Mouse (Mus musculus) left cerebral cortex, adult 2 months (tissue): Measurements from ENCODE around the gene Pld4. TPM values are rescaled to one million over a fixed set of nuclear protein-coding genes. Genes with fewer than 3 reads are reported as not detected.

Source experiments
- DNase-seq, 2 experiments: peaks; one replicate each; pipeline ENCODE4 v3.0.0; 2021 to 2022; ENCODE audit warnings: low spot score in 2 of 2, mixed read lengths in 1 of 2; ENCODE audit errors: extremely low spot score in 1 of 2
- H3K27ac ChIP-seq: fragments of 200-600 bp; 2 replicates; pipeline ENCODE4 v1.8.1; 2022
- H3K4me3 ChIP-seq: fragments of 200-600 bp; 2 replicates; pipeline ENCODE4 v1.8.1; 2022
- CTCF ChIP-seq: fragments of 200-600 bp; IDR thresholded peaks from 2 replicates; pipeline ENCODE4 v1.8.1; 2022; ENCODE audit warnings: antibody characterized with exemption, mild to moderate bottlenecking, moderate library complexity
- intact Hi-C: fragments of 180-260 bp; cut with DNase I; formaldehyde crosslinking; loops from one replicate; pipeline ENCODE4 v1.15.1; 2025
- total RNA-seq, 2 experiments: library from RNA; stranded (reverse); gene quantifications; 2 replicates each; pipeline ENCODE4 v1.2.3; 2021

Gene Pld4
- total RNA-seq, 2 experiments from 2014 or later = 7.4 to 10.1 TPM

DNA sequence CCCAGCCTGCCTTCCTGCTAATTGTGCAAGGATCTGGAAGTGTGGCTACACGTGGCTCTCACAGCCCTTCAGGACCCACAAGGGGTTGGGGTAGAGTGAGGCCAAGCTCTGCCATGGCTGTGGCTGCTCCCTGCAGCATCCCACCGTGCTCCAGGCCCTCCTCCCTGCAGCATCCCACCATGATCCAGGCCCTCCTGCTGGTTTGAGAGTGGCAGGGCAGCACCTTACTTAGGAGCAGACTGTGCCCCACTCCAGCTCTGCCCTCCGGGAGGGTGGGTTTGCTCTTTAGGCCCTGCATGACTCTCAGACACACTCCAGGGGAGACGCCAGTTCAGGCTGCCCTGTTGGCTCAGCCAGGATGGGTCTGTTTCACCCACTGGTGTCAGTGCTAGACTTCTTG lies 9.9 kb downstream of the Pld4 start:
- intact Hi-C loops = no loop called here
- TF ChIP-seq CTCF = no peak
- Histone ChIP-seq H3K27ac (no peak overlapping the region), H3K4me3 (no peak overlapping the region)
- no peak for DNase-seq

DNA sequence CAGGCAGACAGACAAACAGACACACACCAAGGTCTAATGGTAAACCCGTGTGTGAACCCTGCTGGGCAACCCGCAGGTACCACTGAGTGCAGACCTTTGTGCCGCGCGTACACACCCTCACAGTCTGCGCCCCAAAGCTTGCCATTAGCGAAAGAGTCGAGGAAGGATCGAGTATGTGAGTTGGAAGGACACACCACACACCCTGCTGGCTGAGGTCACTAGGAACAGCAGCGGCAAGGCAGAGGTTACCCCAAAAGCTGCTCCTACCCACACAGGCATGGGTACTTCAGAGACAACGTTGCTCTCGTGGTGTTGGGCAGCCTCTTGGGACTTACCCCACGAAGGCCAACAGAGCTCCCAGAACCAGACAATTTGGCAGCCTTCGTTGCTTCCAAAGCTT lies 11.9 kb downstream of the Pld4 start:
- TF ChIP-seq CTCF = no peak
- Histone ChIP-seq H3K4me3 (no peak overlapping the region), H3K27ac (no peak overlapping the region)
- DNase-seq = no peak
- intact Hi-C loops = loop anchor here (2.0 kb wide), 1 partner anchor 18 kb away; no protein-coding TSS in a partner anchor

DNA sequence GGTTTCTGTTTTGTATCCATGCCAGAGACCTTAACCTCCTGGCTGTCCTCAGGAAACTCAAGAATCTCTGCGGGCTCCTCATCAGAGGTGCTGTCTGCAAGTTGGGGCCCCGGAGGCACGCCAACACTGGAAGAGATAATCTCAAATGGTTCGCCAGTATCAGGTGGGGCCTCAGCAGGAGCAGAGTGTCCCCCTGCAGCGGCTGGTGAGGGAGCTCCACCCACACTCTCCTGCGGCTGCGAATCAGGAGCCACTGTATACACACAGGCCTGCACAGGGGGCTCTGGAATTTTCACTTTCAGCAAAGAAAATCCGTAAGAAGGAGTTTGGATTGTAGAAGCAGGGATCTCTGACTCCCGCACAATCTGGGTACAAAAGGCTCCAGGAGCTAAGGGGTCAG lies 12.9 kb downstream of the Pld4 start:
- no peak for TF ChIP-seq CTCF
- no peak overlapping the region for H3K27ac ChIP-seq
- H3K4me3 ChIP-seq = no peak overlapping the region
- intact Hi-C loops = loop anchor here (2.0 kb wide), 1 partner anchor 17 kb away; no protein-coding TSS in a partner anchor
- DNase-seq = no peak

DNA sequence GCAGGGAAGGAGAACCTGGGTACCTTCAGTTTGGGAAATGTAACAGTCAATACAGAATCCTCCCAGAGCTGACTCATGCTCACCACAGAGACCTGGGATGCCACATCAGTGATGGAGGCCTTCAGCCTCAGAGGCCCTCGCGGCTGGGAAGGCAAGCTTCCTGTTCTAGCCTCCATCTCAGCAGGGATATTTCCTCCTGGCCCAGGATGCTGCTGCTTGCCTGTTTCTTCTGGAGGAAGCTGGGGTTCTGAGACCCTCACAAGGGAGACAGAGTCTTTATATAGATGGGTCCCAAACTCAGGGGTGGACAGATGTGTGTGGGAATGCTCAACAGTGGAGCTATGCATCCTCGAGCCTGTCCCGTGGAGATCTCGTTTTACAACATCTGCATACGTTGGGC lies 13.6 kb downstream of the Pld4 start:
- intact Hi-C loops = no loop called here
- no peak for TF ChIP-seq CTCF
- DNase-seq = no peak
- H3K4me3 ChIP-seq = no peak overlapping the region
- no peak overlapping the region for H3K27ac ChIP-seq

DNA sequence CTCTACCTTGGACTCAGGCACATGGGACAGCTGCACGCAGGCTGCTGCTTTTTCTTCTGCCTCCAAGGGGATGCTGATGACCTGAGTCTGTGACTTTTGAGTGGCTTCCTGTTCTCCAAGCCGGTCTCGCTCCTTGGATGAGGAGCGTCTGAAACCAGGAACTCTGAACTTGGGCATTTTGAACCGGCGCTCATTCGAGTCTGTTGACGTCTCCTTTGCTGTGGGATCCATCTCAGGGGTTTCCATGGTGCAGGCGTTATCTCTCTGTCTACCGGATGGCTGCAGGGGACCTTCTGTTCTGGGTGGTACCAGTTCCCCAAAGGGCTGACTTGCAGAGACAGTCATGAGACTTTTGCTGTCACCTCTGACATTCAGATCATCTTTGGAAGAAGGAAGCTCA lies 14.0 kb downstream of the Pld4 start:
- Histone ChIP-seq H3K4me3 (no peak overlapping the region), H3K27ac (no peak overlapping the region)
- DNase-seq = no peak
- intact Hi-C loops = no loop called here
- TF ChIP-seq CTCF = no peak

DNA sequence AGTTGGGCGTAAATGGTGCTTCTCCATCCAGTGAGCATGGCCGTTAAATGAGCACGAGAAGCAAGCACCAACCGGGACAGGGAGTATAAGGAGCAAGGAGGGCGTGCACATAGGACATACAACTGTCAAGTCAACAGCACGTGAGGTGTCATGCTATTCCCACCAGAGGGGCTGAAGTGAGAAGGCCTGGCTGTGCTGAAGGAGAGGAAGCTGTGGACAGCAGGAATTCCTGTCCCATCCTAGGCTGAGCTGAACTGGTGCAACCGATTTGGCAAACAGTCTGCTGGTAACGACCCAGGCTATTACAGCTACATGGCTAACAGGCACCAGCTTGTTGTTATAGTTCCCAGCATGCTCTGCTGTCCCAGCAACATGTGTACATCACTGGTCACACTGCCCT lies 30.6 kb downstream of the Pld4 start:
- Histone ChIP-seq H3K27ac (no peak overlapping the region), H3K4me3 (no peak overlapping the region)
- DNase-seq = no peak
- TF ChIP-seq CTCF = no peak
- intact Hi-C loops = loop anchor here (2.0 to 5.0 kb wide), 2 partner anchors 18 to 39 kb away; no protein-coding TSS in a partner anchor

DNA sequence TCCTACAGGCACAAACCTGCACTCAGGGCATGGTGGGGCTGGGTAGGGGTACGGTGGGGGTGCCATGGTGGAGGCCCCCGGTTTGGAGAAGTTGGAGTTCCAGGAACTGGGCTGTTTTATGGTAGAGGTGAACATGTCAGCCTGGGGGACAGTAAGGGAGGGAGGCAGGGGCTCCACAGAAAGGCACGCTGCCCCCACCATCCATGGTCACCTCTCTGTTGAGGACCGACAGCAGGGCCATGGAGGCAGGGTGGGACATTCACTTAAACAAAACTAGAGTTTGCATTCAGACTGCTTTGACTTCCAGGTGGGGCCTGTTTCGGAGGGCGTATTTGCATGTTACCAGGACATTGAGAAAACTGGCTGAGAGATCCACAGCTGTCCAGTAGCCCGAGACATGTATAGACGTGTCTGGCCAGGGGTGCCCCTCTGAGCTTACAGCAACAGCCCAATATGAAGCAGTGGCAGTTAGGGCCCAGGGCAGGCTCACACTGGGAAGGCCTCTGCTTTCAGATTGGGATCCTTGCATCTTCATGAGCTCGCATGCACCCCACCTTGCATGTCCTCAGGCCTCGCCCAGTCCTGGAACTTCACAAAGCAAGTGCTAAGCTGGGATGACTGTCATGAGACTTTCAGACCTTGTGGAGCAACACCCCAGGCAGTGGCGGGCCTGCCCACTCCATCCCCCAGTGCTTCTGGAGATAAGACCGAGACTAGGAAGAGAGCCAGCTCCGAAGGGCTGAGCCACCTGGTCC lies 33.3 kb downstream of the Pld4 start:
- no peak overlapping the region for H3K27ac ChIP-seq
- no peak overlapping the region for H3K4me3 ChIP-seq
- no peak for DNase-seq
- no peak for TF ChIP-seq CTCF
- intact Hi-C loops = loop anchor here (5.0 kb wide), 1 partner anchor 41 kb away; no protein-coding TSS in a partner anchor

DNA sequence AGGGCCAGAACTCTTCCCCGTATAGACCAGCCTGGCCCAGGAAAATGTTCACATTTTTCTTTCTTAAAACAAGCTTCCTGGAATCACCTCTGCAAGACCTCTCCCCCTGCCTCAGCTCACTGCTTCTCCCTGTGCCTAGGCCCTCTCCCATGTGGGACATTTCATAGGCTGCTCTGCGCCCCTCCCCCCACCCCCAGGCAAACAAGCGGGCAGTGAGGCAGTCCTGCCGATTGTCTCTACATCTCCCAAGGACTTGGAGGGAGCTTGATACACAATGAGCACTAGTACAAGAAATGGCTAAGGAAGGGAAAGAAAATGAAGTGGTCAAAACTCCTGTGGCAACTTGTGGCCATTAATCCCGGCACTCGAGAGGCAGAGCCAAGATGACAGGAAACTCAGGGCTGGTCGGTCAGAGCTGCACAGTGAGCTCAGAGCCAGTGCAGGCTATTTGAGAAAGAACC lies 33.9 kb downstream of the Pld4 start:
- no peak overlapping the region for H3K4me3 ChIP-seq
- no peak for DNase-seq
- no peak for TF ChIP-seq CTCF
- intact Hi-C loops = loop anchor here (5.0 kb wide), 1 partner anchor 42 kb away; no protein-coding TSS in a partner anchor
- no peak overlapping the region for H3K27ac ChIP-seq

DNA sequence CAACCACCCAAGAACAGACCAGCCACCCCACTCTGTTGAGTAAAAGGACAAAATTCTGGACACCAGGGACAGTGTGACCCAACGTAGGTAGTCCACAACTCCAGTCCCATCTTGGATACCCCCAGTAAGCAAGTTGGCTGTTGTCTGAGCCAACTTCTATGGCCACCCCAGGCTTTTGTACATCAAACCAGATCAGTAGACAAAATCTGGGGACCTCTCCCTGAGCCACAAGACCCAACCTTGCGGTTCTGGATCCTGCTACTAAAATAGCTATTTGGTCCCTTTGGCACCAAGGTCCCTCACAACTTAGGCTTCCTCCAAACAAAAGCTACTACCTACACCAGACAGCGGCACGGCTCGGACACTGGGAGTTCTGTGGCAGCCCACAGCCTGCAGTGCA lies 34.5 kb downstream of the Pld4 start:
- no peak for DNase-seq
- intact Hi-C loops = loop anchor here (5.0 kb wide), 1 partner anchor 43 kb away; no protein-coding TSS in a partner anchor
- no peak overlapping the region for H3K27ac ChIP-seq
- no peak for TF ChIP-seq CTCF
- no peak overlapping the region for H3K4me3 ChIP-seq

DNA sequence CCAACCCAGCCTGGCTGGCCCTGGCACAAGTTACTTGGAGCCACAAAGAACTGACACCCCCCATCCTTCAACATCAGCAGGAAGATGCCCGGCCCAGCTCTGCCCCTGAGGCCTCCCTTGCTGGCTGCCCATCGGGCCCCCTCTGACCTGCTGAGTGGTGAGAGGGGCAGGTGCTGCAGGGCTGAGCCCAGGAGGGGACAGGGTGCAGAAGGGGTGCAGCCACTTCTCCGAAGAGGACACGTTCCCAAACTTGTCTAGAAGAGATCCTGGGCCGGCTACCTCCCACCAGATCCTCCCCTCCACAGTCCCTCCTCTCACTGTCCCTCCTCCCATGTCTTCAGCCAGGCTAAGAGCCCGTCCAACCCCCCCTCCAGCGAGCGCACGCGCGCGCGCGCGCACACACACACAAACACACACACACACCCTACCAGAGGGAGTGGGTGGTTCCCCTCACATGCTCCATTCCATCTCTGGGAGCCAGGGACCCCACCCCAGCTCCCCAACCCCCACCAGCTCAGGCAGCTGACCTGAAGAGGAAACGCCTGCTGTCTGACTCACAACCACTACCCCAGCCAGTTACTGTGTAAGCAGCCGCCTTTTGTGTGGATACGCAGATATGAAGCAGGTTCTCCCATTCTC lies 35.1 kb downstream of the Pld4 start:
- intact Hi-C loops = no loop called here
- H3K4me3 ChIP-seq = no peak overlapping the region
- no peak overlapping the region for H3K27ac ChIP-seq
- no peak for DNase-seq
- no peak for TF ChIP-seq CTCF

DNA sequence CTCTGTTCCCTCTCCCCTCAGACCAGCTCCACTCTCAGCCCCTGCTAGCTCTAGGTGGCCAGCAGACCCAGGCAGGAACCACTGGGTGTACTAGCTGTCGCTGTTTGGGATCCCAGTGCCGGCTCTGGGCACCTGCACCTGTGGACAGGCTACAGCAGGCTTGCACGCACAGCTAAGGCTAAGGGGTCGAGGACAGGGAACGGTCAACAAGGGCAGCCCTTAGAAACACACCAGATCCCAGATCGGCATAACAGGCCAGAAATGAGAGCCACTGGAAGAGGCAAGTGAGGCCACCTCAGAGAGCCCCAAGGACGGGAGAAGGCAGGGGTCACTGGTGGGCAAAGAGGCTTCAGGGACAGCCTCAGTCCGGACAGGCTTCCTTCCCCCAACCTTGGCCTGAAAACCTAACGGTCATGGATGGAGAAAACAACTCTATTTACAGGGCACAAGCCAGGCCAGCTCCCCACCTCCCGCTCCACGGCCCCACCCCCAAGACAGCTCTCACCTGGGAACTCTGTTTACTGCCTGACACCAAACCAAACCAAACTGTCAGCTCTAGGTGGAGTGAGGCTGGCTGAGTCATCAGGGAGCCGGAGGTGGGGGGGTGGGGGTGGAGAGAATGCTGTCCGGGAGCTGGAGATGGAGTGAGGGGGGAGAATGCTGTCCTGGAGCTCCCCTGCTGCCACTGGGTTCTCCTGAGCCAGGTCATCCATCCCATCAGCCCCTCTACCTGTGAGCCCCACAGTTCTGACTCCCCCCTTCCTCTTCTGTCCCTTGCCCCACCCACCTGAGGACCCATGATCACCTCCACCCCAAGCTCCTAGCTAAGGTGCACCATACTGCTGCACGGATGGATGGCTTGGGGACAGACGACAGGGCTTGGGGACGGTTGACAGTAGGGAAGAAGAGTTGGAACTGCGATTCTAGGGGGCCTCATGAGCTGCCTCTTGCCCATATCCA lies 36.4 kb downstream of the Pld4 start:
- Histone ChIP-seq H3K4me3 (no peak overlapping the region), H3K27ac (no peak overlapping the region)
- DNase-seq = no peak
- no peak for TF ChIP-seq CTCF
- intact Hi-C loops = no loop called here
